Mouse (Mus musculus): ENCODE measurements around the gene Mbd4.
A peak's percentile ranks its signal among the peaks of the same experiment; 100 is the strongest.
"Not testable (repeated sequence)": the region's sequence is repeated elsewhere in the genome, so short reads cannot be mapped to it uniquely, and the experiment has no call there.

Mbd4 gene

DNA sequence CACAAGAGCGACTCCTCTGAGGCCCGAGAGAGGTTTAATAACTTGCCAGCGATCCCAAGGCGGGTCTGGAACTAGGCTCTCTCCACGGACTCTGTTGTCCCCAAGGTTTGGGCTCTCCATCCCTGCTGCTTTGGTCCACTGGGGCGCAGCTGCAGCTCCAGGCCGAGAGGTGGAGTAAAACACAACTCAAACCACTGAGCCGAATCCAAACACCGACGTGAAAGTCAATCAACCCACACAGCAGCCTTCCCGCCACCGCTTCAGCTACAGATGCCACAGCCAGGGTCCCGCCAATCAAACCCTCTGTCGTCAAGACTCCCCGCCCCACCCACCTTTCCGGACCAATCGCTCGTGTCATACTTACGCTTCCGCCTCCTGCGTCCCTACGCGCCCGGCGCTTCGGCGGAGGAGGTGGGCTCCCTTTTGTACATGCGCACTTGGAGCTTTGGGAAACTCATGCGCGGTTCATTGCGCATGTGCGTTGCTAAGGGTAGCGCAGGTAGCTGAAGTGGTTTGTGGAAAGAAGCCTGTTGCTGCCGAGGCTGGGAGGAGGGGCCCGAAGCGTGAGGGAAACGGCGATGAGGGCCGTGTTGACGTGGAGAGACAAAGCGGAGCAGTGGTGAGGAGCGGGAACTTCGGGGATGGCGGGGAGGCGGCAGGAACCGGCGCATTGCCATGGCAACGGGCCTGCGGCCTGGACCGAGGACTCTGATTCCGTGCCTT lies at the start of gene Mbd4, which contains the start of gene Ift122:
Gene Mbd4 (minus strand): TSS at position 281 of the 723 bp plus-strand sequence.
Gene Ift122 (plus strand): TSS at position 380 of the 723 bp plus-strand sequence.
- DNase-seq (ENCODE audit: low spot score) = peak; percentile 98

DNA sequence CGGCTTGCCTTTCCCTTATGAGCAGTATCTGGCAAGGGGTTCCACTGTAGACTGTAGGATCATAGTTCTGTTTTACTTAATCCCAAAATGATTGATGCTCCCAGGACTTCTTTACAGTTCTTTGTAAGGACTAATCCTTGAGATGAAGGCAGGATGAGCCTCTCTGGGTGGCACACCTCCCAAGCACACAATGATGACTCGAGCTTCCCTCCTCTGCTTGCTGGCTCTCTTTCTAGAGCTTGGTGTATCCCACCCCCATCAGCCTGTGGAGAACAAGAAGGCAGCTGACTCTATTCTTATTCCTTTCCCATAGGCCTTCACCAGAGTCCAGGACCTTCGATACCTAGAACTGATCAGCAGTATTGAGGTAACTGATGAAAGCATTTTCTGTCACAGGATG lies 49.4 kb upstream of the Mbd4 start:
- DNase-seq (ENCODE audit: low spot score) = no peak

DNA sequence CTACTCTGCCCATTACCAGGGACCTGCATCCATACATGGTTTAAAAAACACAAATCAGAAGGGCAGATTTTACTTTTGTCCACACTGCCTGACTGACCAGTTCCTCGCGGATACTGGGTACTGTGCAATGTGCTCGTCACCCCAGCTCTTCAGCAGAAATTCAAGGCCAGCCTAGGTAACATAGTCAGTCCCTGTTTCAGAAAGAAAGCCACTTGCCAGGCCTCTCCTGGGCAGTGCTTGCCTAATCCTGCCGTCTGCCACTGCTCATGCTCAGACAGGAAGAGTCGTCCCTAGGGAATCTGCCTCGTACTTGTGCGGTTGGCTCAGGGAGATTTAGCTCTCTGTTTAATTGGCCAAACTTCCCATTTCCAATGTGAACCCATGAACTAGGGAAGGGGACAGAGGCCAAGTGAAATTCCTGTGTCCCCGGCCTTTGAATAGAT lies 48.3 kb upstream of the Mbd4 start:
- no peak for DNase-seq (ENCODE audit: low spot score)

DNA sequence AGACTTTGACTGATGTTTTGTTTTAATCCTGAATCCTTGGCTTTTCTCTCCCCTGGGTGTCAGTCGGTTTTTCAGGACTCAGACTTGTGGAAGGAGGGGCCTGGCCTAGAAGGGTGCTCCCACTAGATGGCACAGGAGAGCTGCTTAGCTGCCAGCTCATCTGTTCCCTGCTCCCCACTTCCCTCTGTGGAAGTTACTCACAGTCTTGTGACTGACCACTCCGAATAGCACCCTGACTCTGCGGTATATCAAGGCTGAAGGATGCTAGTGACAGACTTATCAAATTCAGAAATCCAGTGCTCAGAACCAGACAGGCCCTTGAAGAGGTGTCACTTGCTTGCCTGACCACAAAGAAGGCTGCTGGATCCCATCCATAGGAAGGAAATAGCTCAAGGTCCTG lies 47.9 kb upstream of the Mbd4 start:
- peak; percentile 74 for DNase-seq (ENCODE audit: low spot score)

DNA sequence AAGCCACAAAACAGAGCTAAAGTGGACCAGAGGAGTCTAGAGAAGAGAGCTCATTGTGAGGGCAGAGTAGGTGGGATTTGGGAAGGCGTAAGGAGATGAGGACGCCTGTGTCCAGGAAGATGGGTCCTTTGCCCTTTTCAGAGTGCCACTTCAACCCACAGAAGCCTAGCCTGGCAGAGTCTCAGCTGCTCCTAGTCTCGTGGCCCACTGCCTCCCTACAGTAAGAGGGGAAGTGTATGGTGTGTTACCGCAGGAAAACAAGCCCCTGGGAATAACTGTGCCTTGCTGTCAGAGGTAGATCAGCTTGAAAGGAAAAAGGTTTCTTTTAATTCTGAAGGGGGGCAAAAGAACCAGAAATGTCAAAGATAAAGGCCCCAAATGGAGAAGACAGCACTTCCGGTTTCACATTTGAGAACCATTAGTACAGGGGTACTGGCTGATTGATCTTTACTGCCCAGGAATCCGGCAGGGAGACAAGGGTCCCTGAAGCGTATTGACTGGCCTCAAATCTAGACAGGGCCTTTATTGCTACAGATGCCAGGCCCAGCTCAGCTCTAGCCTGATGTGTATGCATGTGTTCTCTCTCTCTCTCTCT lies 44.9 kb upstream of the Mbd4 start:
- no peak for DNase-seq (ENCODE audit: low spot score)

DNA sequence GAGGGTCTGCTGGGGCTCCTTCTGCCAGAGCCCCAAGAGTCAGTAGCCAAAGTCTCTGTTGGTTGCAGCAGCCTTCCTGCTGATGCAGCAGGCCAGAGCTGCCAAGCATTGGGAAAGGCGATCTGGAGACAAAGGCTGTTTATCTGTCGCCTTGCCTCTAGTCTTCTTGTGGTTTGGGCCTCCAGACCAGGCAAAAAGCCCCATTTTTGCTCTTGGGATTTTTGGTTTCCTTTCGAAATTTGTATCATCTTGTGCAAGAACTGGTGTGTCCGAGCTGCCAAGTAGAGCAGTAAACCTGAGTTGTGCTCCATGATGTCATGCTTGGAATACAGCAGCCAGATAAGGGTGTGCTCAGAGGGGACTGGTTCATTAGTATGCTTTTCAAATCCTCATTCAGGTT lies 43.9 kb upstream of the Mbd4 start:
- DNase-seq (ENCODE audit: low spot score) = no peak

DNA sequence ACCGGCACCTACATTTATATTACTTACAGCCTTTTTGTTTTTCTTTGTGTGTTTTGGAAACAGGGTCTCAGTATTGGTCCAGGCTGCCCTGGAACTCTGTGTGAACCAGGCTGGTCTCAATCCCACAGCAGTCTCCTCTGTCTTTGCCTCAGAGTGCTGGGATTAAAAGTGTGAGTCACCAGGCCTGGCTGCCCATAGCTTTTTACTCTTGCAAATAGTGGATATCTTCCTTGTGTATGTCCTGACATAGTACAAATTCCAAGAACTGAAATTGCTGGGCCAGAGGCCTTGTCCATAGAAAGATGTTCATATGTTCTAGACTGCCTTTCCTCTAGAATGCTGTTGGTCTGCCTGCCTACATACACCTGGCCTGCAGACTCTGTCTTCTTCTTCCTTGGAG lies 43.2 kb upstream of the Mbd4 start:
- no peak for DNase-seq (ENCODE audit: low spot score)

DNA sequence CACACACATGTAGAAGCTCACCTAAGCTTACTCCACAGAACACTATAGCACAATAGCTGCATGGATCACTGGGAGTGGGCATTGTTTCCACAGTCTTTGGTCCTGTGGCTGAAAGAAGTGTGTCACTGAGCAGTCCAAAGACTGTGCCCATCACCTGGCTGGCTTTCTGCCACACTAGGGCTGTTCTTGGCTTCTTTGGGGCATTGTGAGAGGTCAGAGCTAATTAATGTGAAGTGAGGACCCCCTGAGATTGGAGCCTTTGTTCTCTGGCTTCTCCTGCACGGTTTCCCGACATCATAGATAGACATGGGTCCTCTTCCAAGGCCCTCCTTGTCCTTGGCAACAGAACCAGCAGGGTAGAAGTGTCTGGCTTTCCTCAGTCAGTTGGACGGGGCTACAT lies 39.2 kb upstream of the Mbd4 start:
- DNase-seq (ENCODE audit: low spot score) = no peak

DNA sequence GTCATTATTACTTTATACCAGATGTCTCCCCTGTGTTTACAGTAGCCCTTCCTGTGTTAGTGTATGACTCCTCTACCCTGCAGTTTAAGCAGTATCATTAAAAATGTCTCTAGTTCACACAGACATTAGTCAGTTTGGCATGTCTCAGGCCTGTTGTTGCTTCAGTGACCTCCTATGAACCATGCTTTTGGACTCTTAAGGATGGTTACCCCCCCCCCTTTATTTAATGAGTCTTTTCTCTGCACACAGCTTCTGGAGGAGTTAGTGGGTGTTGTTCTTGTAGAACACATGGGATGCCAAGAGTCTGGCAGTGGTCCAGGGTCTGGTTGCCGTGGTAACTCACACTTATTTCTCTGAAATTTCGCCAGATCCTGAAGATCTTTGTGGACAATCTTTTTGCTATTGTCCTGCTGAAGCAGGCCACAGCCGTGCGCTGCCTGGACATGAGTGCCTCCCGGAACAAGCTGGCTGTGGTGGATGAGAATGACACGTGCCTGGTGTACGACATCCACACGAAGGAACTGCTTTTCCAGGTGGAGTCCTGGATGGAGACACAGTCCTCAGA lies 38.4 kb upstream of the Mbd4 start:
- peak; percentile 64 for DNase-seq (ENCODE audit: low spot score)

DNA sequence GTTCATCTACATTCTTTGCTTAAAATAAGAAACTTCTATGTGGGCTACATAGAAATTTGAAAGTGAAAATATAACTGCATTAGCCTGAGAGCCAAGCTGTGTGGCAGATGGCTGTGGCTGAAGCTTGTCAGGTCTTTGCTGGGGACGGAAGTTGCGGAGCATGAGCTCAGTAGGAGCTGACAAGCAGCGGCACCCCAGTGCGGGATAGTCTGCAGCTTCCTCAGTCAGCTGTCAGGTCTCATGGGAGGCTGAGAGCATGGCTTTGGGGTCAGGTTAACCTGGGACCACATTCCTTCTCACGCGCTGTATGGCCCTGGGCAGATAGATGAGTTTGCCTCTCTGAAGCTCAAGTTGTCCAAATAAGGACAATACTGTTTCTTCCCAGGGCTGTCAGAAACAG lies 37.9 kb upstream of the Mbd4 start:
- no peak for DNase-seq (ENCODE audit: low spot score)

DNA sequence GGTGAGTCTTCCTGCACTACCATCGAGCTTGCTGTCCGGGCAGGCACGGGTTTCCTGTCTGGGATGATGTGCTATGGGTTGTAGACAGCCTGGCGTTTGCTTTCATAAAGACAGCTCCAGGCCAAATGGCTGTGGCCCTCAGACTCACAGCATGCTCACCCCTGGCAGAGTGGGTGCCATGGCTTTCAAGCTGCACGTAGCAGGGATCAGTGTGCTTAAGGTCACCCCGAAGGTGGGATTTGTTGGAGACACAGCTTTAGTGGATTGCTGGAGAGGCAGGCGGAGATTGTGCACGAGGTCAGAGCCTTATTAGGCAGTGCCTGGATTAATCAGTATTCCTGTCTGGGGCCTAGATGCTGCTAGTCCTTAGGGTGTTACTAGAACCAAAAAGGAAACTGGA lies 37.4 kb upstream of the Mbd4 start:
- no peak for DNase-seq (ENCODE audit: low spot score)

DNA sequence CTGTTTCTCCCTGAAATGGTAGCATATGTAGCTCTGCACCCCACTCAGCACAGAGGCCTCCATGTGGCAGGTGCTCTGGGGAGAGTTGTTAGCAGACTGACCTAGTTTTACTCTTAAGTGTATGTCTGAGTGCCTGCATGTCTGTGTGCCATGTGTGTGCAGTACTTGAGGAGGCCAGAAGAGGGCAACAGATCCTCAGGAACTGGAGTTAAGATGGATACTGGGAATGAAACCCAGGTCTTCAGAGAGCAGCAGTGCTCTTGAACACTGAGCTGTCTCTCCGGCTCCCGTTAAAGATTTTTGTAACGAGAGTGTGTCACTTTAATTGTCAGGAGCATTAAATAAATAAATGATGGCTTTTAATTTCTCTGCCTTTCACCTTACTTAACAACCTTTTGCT lies 35.1 kb upstream of the Mbd4 start:
- no peak for DNase-seq (ENCODE audit: low spot score)

DNA sequence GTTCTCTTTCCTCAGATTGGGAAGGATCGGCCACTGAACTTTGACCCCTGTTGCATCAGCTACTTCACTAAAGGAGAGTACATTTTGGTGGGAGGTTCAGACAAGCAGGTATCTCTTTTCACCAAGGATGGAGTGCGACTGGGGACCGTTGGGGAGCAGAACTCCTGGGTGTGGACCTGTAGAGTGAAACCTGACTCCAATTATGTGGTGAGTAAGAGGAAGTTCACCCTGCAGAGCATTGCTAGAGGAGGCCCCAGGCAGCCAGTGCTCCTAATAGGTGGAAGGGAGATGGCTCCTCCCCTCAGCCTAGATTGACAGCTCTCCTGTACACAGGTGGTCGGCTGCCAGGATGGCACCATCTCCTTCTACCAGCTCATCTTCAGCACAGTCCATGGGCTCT lies 33.7 kb upstream of the Mbd4 start:
- no peak for DNase-seq (ENCODE audit: low spot score)

DNA sequence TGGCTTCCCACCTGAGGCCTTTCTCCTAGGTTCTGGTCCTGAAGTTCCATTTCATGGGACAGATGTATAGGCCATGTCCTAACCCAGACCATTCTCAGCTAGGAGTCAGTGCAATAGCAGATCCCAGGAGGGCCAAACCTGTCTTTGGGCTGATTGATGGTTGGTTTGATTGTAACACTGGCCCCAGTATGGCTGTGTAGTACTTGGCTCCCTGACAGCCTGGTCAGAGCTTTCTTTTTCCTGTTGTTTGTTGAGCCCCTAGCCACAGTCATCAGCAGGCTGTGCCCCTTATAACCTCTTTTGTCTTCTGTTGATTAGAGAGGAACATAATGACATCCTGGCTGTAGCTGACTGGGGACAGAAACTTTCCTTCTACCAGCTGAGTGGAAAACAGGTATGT lies 30.8 kb upstream of the Mbd4 start:
- no peak for DNase-seq (ENCODE audit: low spot score)

DNA sequence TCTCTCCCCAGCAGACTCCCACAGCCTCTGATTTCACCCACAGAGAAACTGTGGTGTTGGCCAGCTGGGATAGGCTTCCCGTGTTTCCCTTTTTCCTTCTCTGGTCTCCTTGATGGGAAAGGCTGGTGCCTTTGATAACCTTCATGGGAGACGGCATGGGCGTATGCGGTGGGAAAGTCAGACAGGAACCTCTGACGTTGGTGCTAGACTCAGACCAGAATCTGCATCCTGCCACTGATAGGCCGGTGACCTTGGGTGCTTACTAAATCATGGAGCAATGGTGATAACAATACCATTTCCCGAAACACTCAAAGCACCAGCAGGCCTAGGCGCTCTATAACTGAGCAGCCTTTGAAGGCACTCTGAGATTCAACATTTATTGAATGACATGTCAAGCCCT lies 27.6 kb upstream of the Mbd4 start:
- DNase-seq (ENCODE audit: low spot score) = no peak

DNA sequence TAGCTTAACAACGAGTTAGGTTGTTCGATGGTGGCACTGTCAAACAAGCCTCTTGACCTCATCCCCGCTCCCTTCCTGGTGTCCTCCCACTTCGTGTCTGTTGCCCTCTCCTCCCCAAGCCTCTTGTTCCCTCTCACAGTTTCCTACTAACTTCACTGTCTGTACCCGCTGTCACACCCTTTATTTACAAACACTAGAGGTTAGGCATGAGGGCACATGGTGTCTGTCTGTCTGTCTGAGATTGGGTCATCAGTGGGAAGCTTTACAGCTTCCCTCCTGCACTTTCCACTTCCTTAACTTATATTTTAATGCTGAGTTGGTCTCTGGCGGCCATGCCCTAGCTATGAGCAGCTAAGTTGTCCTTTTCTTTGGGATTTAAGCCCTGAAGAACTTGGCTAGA lies 26.6 kb upstream of the Mbd4 start:
- no peak for DNase-seq (ENCODE audit: low spot score)

DNA sequence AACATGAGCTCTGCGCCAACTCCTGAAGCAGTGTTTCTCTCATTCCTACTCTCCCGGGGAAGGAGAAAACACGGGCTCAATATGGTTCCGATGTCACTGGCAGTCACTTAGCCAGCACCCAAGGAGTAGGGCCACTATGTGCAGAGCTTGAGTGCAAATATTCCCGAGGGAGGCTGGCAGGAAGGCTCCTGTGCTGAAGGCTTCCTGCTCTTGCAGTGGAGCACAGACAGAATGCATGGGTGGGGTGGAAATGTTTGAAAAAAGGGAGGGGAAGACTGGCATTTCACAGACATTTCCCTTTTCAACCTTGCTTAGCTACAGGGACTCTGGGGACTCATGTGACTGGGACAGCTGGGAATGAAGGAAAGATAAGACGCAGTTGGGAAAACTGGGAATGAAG lies 25.5 kb upstream of the Mbd4 start:
- no peak for DNase-seq (ENCODE audit: low spot score)

DNA sequence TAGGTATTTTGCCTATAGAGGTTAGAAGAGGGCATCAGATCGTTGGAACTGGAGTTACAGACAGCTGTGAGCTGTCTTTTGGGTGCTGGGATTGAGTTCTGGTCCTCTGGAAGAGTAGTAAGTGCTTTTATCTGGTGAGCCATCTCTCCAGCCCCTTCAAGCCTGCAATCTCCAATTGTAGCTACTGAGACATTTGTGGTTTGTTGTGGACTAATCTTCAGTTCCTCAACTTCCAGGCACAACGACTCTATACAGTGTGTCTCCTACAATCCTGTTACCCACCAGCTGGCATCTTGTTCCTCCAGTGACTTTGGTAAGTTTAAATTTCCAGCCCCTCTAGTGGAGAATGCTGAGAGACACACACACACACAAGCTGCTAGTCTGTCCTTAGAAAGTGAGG lies 24.1 kb upstream of the Mbd4 start:
- DNase-seq (ENCODE audit: low spot score) = no peak

DNA sequence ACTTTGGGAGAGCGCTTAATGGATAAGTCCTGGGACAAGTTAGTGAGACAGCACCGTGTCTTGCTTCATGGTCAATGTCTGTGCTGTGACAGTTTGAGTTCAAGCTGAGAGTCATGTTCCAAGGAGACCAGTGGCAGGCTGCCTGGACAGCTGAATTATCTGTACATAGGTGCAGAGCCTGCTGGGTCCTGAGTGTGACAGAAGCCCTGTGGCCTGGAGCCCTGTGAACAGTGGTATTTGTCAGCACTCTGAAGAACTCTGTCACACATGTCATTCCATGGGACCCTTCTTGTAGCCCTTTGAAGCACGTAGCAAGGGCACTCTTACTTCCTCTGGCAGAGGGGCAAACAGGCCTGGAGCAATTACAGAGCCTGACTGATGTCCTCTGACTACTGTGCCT lies 18.1 kb upstream of the Mbd4 start:
- DNase-seq (ENCODE audit: low spot score) = not testable (repeated sequence)

DNA sequence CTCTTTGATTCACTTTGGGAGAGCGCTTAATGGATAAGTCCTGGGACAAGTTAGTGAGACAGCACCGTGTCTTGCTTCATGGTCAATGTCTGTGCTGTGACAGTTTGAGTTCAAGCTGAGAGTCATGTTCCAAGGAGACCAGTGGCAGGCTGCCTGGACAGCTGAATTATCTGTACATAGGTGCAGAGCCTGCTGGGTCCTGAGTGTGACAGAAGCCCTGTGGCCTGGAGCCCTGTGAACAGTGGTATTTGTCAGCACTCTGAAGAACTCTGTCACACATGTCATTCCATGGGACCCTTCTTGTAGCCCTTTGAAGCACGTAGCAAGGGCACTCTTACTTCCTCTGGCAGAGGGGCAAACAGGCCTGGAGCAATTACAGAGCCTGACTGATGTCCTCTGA lies 14.0 kb upstream of the Mbd4 start:
- not testable (repeated sequence) for DNase-seq (ENCODE audit: low spot score)

DNA sequence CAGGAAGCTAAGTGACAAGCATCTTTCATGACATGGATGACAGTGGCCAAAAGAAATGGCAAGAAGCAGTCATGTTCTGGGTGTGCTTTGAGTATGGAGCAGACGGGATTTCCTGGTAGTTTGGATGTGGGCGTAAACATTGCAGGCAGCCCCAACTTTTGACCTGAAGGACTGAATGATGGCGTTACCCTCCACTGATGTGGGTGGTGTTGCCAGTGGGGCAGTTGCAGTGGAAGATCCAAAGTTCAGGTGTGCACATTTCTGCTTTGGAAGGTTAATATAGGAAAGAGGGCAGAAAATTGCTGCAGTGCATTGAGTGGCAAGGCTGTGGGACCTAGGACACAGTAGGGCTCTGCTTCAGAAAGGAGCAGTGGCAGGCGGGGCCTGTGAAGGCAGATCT lies 12.1 kb upstream of the Mbd4 start:
- no peak for DNase-seq (ENCODE audit: low spot score)

DNA sequence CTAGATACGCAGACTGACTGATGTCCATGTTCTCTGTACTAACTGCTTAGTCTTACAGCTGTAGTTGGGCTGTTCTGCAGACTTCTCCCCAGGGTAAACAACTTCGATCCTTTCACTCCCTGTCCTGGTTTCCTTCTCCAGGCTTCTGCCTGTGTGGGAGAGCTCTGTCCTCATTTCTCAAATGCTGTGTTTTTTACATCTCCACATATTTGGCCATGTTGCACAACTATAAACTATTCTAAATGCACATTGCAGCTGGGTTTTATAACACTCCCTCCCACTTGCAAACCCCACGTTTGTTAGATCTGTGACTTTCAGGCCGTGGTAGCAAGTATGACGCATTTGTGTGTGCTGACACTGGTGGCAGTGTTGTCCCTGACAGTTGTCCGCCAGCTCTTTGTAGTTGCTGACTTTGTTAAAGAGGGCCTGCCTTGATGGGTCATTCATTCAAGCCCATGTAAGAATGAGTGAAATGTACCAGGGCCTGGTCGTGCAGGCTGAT lies 10.2 kb upstream of the Mbd4 start:
- DNase-seq (ENCODE audit: low spot score) = peak; percentile 71

DNA sequence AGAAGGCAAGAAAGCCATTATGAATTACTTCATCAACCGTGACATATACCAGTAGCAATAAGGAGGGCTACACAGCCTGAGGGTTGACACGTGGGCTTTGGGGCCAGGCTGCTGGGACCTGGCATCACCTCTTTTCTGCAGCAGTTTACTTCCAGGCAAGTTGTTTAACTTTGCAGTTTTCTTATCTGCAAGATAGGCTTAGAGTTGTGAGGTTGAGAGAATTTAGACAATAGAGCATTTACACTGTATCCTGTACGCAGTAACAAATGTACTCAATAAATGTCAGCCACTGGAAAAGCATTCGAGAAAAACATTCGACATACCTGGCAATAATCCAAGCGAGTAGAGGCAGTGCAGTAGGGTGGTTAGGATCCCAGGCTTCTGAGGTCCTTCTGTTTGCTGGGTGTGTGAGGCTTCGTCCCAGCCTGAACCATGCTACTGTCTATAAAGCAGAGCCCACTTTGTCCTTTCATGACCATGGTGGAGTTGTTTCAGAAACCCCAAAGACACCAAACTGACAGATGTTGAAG lies 6.9 kb upstream of the Mbd4 start:
- no peak for DNase-seq (ENCODE audit: low spot score)
